Comparison of ENCODE assay signal across 1 mouse cellular context in the genomic region with DNA sequence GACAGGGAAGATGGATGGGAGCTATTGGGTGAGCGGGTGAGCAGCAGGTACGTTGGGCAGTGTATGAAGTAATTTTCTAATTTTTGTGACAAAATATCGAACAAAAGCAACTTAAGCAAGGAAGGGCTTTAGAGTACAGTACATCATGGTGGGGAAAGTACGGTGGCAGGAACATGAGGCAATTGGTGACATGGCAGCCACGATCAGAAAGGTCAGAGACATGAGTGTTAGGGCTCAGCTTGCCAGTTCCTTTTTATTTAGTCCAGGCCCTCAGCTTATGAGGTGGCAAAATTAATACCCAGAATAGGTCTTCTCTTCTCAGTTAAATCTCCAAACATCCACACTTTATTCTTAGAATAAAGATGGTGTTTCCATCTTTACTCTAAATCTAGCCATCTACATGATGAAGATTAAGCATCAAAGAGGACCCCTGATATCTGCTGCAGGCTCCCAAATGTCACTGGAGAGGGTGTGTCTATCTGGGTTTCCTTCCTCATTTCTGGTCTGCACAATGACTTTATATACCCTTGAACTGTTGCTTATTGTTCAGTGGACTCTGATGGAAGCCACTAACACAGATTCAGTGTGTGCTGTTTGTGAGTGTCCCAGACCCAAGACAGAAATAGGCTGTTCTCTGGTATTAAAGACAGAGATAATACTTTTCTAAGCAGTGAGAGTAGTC.
TF ChIP-seq lines count a peak whose summit lies in the region.

No protein-coding gene starts in this region.

TF ChIP-seq in MEL, 35 proteins besides CTCF, POLR2A, EP300 and RAD21 (continued from another document):
- TF ChIP-seq MXI1 (IDR thresholded peaks at IDR 0.05; ENCODE audit: low read depth, low read length) (peak; percentile 66), SMC3 (IDR thresholded peaks at IDR 0.05; ENCODE audit: low read depth, low read length) (no peak), TCF12 (IDR thresholded peaks at IDR 0.05; ENCODE audit: low read depth, low read length) (peak; percentile 38; the same call in 1 of the 2 replicates), GABPA (IDR thresholded peaks at IDR 0.05; ENCODE audit: low read depth, low read length) (no peak), ETS1 (IDR thresholded peaks at IDR 0.05; ENCODE audit: low read depth, low read length) (peak; percentile 46; the same call in 1 of the 2 replicates), ZMIZ1 (IDR thresholded peaks at IDR 0.05; ENCODE audit: low read depth, low read length) (no peak), JUND (IDR thresholded peaks at IDR 0.05; ENCODE audit: low read depth, low read length) (no peak), MAX (IDR thresholded peaks at IDR 0.05; ENCODE audit: low read length) (0 out of 2 replicates have a peak, but pooled peaks have one; percentile 9), CHD1 (IDR thresholded peaks at IDR 0.05; ENCODE audit: low read depth, low read length) (no peak)
